In the genomic region with DNA sequence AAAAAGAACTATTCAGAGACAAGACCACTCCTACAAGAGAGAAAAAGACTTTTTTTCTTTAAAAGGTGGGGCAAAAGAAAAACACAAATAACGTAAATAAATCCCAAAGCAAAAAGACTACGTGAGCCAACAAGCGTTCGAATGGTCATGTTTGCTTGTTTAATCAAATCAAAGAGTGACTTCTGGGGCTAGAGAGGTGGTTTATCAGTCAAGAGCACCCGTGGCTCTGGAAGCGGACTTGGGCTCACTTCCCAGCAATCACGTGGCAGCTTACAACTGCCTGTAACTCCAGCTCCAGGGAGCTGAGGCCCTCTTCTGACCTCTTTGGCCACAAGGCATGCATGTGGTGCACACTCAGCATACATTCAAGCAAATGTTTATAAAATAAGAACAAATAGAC, we compare ENCODE assay signal across 9 mouse cellular contexts. TPM values are rescaled to one million over a fixed set of nuclear protein-coding genes. Genes with fewer than 3 reads are reported as not detected.
A peak's percentile ranks its signal among the peaks of the same experiment; 100 is the strongest.
DNase-seq lines count a peak whose midpoint lies in the region; ATAC-seq and TF ChIP-seq lines count a peak whose summit lies in the region.
"Had no signal": no experiment of that assay in that cellular context is flagged by ENCODE, and none has a peak within 500 bp of the region (broad histone marks: within the 10 kb centered on the region; RNA-seq: fewer than 3 reads in every experiment).

No protein-coding gene starts in this region.

- WGBS in thymus, adult 2 months = 63% methylated on average over 7 of the region's 7 CpGs
- WGBS in lung, embryonic 16.5 days = 13% methylated on average over 7 of the region's 7 CpGs
- 62% methylated on average over 7 of the region's 7 CpGs for WGBS in hindbrain, embryonic 16.5 days

- peaks cover 38% of the 10 kb centered on the region for H3K4me1 ChIP-seq in thymus, adult 2 months (replicated peaks; ENCODE audit: control insufficient read depth, insufficient read depth, low read length)
- H3K4me1 ChIP-seq in lung, embryonic 16.5 days (replicated peaks; ENCODE audit: control insufficient read depth, insufficient read depth, low read length) = peaks cover 11% of the 10 kb centered on the region
- no peaks in the 10 kb centered on the region for H3K4me1 ChIP-seq in hindbrain, embryonic 16.5 days (ENCODE audit: control insufficient read depth, insufficient read depth, low read depth, low read length)

- H3K27ac ChIP-seq in thymus, adult 2 months (ENCODE audit: control insufficient read depth, insufficient read depth, low read length) = peak overlapping the region; percentile 58; the same call in 1 of the 2 replicates
- peak overlapping the region; percentile 39 for H3K27ac ChIP-seq in lung, embryonic 16.5 days (ENCODE audit: low read length)
- H3K27ac ChIP-seq in hindbrain, embryonic 16.5 days (ENCODE audit: low read depth, low read length) = no peak overlapping the region

- no peak overlapping the region for H3K4me3 ChIP-seq in thymus, adult 2 months (ENCODE audit: control insufficient read depth, insufficient read depth, low read length)
- H3K4me3 ChIP-seq in lung, embryonic 16.5 days (ENCODE audit: low read length) = no peak overlapping the region
- H3K4me3 ChIP-seq in hindbrain, embryonic 16.5 days (ENCODE audit: low read length) = no peak overlapping the region

- peak overlapping the region; percentile 29 for H3K4me2 ChIP-seq in lung, embryonic 16.5 days (ENCODE audit: low read depth, low read length)
- no peak overlapping the region for H3K4me2 ChIP-seq in hindbrain, embryonic 16.5 days (ENCODE audit: low read length)

- TF ChIP-seq POLR2A in thymus, adult 2 months (IDR thresholded peaks at IDR 0.05; ENCODE audit: control insufficient read depth, extremely low read depth, insufficient read depth, low read length, poor library complexity) = no peak

- peak; percentile 85 for ATAC-seq in erythroid progenitor cell, adult 5-6 weeks (replicated peaks; ENCODE audit: low FRiP score, poor library complexity, severe bottlenecking)
- ATAC-seq in lung, embryonic 16.5 days (ENCODE audit: low read depth) = peak; percentile 92
- ATAC-seq in hindbrain, embryonic 16.5 days = no peak

- H3K36me3 ChIP-seq in thymus, adult 2 months (ENCODE audit: control insufficient read depth, insufficient read depth, low read length) = no peaks in the 10 kb centered on the region
- H3K36me3 ChIP-seq in lung, embryonic 16.5 days (ENCODE audit: control insufficient read depth, insufficient read depth, low read length) = no peaks in the 10 kb centered on the region
- no peaks in the 10 kb centered on the region for H3K36me3 ChIP-seq in hindbrain, embryonic 16.5 days (ENCODE audit: control insufficient read depth, insufficient read depth, low read length)

- H3K27me3 ChIP-seq in thymus, adult 2 months (ENCODE audit: control insufficient read depth, insufficient read depth, low read length) = no peaks in the 10 kb centered on the region
- H3K27me3 ChIP-seq in lung, embryonic 16.5 days (ENCODE audit: control insufficient read depth, insufficient read depth, low read depth, low read length) = no peaks in the 10 kb centered on the region
- no peaks in the 10 kb centered on the region for H3K27me3 ChIP-seq in hindbrain, embryonic 16.5 days (replicated peaks; ENCODE audit: control insufficient read depth, insufficient read depth, low read length)

- H3K9me3 ChIP-seq in lung, embryonic 16.5 days (ENCODE audit: control insufficient read depth, low read length) = no peaks in the 10 kb centered on the region
- no peaks in the 10 kb centered on the region for H3K9me3 ChIP-seq in hindbrain, embryonic 16.5 days (ENCODE audit: control insufficient read depth, low read length)

- no peak for TF ChIP-seq CTCF in thymus, adult 2 months (IDR thresholded peaks at IDR 0.05; ENCODE audit: borderline replicate concordance, control insufficient read depth, extremely low read depth, insufficient read depth, low read length, poor library complexity)

- DNase-seq in thymus, adult 2 months = no peak
- no peak for DNase-seq in thymus, adult 18-20 months
- peak; percentile 77 for DNase-seq in kidney, adult 11 months
- no peak for DNase-seq in neural tube, embryonic 10.5 days (ENCODE audit: extremely low spot score, low spot score)
- no peak for DNase-seq in cerebellum, adult 8-10 months

- no peak overlapping the region for H3K9ac ChIP-seq in lung, embryonic 16.5 days (ENCODE audit: low read length)
- H3K9ac ChIP-seq in hindbrain, embryonic 16.5 days (ENCODE audit: low read depth, low read length) = no peak overlapping the region

RNA-seq across cellular contexts. Expression of a gene that starts 35.4 kb away (rescaled TPM):
- polyA plus RNA-seq in thymus, adult 2 months (2012; rRNA removed) = 28.5 and 35.6 TPM in 2 replicates
- total RNA-seq in erythroid progenitor cell, adult 5-6 weeks (2015; ENCODE audit: low replicate concordance) = 21.8 and 37.8 TPM in 2 replicates
- total RNA-seq in erythroid progenitor cell, adult 5-6 weeks (2017; ENCODE audit: low replicate concordance) = 20.5 and 33.1 TPM in 2 replicates
- 56.8 and 61.5 TPM in 2 replicates for polyA plus RNA-seq in lung, embryonic 16.5 days (2015; fragmentation: Nextera tagmentation; extraction: Ambion mirVana)
- 14.8 and 16.7 TPM in 2 replicates for polyA plus RNA-seq in hindbrain, embryonic 16.5 days (2015; fragmentation: Nextera tagmentation; extraction: Ambion mirVana)

RNA-seq across cellular contexts. Expression of a gene that starts 43.7 kb away (rescaled TPM):
- polyA plus RNA-seq in thymus, adult 2 months (2012; rRNA removed) = 47.0 and 49.1 TPM in 2 replicates
- 31.9 and 32.1 TPM in 2 replicates for total RNA-seq in erythroid progenitor cell, adult 5-6 weeks (2015; ENCODE audit: low replicate concordance)
- 38.1 and 46.3 TPM in 2 replicates for total RNA-seq in erythroid progenitor cell, adult 5-6 weeks (2017; ENCODE audit: low replicate concordance)
- polyA plus RNA-seq in lung, embryonic 16.5 days (2015; fragmentation: Nextera tagmentation; extraction: Ambion mirVana) = 65.0 and 69.3 TPM in 2 replicates
- 42.7 and 49.2 TPM in 2 replicates for polyA plus RNA-seq in hindbrain, embryonic 16.5 days (2015; fragmentation: Nextera tagmentation; extraction: Ambion mirVana)

RNA-seq across cellular contexts. Expression of a gene that starts 49.8 kb away (rescaled TPM):
- not detected in 2 replicates for polyA plus RNA-seq in thymus, adult 2 months (2012; rRNA removed)
- 4.7 and 12.6 TPM in 2 replicates for total RNA-seq in erythroid progenitor cell, adult 5-6 weeks (2015; ENCODE audit: low replicate concordance)
- total RNA-seq in erythroid progenitor cell, adult 5-6 weeks (2017; ENCODE audit: low replicate concordance) = not detected in 2 replicates
- not detected in 2 replicates for polyA plus RNA-seq in lung, embryonic 16.5 days (2015; fragmentation: Nextera tagmentation; extraction: Ambion mirVana)
- polyA plus RNA-seq in hindbrain, embryonic 16.5 days (2015; fragmentation: Nextera tagmentation; extraction: Ambion mirVana) = not detected in 2 replicates
- polyA plus RNA-seq: limb, embryonic 14.5 days had no signal
